Comparison of ENCODE assay signal across 9 mouse cellular contexts in the genomic region with DNA sequence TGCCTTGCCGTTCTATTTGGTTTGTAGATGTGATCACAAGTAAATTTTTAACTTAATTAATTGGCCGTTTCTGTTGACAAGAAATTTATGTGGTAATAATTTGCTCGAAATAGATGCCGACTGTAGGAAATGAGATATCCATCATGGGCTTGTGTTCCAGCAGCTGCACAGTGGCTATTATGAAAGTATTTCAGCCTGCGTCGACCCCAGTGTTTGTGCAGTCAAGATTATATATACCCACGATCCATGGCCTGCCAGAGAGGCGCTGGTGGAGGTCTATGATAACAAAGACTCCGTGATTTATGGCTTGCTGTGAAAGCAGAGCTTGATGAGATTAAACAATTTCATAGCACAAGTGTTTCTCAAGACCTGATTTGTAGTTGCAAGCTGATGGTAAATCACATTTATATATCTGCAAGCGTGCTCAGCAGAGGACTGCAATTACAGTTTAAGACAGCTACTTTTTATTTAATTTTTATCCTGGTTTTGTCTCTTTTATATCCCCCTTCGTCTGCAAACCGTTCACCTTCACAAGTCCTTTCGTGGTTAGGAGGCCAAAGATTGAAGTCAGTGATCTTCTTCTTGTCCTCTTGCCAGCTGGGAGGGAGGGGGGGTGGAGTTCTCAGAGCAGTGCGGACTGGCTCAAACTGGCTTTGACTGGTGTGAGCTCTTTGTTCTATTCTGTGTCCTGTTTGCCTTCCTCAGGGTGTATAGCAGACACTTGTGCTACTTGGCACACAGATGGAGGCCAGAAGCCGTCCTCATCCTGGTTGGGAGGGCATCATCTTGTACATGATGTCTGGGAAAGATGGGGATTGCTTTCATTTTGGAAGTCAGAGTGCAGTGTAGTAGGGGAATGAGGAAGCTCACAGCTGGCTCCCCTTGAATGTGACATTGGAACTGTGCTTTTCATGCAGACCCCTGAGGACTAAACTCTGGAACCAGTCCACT.
DNase-seq lines count a peak whose midpoint lies in the region; ATAC-seq and TF ChIP-seq lines count a peak whose summit lies in the region.
"Had no signal": no experiment of that assay in that cellular context is flagged by ENCODE, and none has a peak within 500 bp of the region (broad histone marks: within the 10 kb centered on the region; RNA-seq: fewer than 3 reads in every experiment).

No protein-coding gene starts in this region.

- no peak for TF ChIP-seq POLR2A in limb, embryonic 14.5 days (IDR thresholded peaks at IDR 0.05; ENCODE audit: borderline replicate concordance, extremely low read depth, insufficient read depth, insufficient read length)

- no peak overlapping the region for H3K4me2 ChIP-seq in hindbrain, embryonic 13.5 days
- H3K4me2 ChIP-seq in limb, embryonic 14.5 days (replicated peaks; ENCODE audit: low read depth, low read length, severe bottlenecking): no peak overlapping the region
- H3K4me2 ChIP-seq in stomach, embryonic 14.5 days (replicated peaks; ENCODE audit: low read depth, low read length): peak overlapping the region; percentile 20
- H3K4me2 ChIP-seq: liver, embryonic 13.5 days had no signal

- 0 out of 2 replicates have a peak overlapping the region, but pooled peaks have one; percentile 14 for H3K9ac ChIP-seq in hindbrain, embryonic 13.5 days
- 0 out of 2 replicates have a peak overlapping the region, but pooled peaks have one; percentile 9 for H3K9ac ChIP-seq in limb, embryonic 14.5 days (ENCODE audit: low read depth, low read length, severe bottlenecking)
- no peak overlapping the region for H3K9ac ChIP-seq in stomach, embryonic 14.5 days (replicated peaks; ENCODE audit: low read depth, low read length)
- H3K9ac ChIP-seq: liver, embryonic 13.5 days had no signal

- 24% methylated on average over 15 of the region's 15 CpGs for WGBS in hindbrain, embryonic 13.5 days
- 18% methylated on average over 15 of the region's 15 CpGs for WGBS in limb, embryonic 14.5 days
- WGBS in stomach, embryonic 14.5 days: 7% methylated on average over 15 of the region's 15 CpGs

- H3K27ac ChIP-seq in hindbrain, embryonic 13.5 days: peak overlapping the region; percentile 81
- H3K27ac ChIP-seq in limb, embryonic 14.5 days (replicated peaks; ENCODE audit: low read depth, low read length): no peak overlapping the region
- H3K27ac ChIP-seq in stomach, embryonic 14.5 days (ENCODE audit: low read length): peak overlapping the region; percentile 85
- H3K27ac ChIP-seq in layer of hippocampus, adult 2 months: no peak overlapping the region
- H3K27ac ChIP-seq: liver, embryonic 13.5 days had no signal

- no peak overlapping the region for H3K4me3 ChIP-seq in hindbrain, embryonic 13.5 days
- no peak overlapping the region for H3K4me3 ChIP-seq in limb, embryonic 14.5 days (replicated peaks; ENCODE audit: low read length)
- H3K4me3 ChIP-seq in stomach, embryonic 14.5 days (ENCODE audit: low read depth, low read length): no peak overlapping the region
- no peak overlapping the region for H3K4me3 ChIP-seq in layer of hippocampus, adult 2 months
- H3K4me3 ChIP-seq: liver, embryonic 13.5 days had no signal

- H3K9me3 ChIP-seq in hindbrain, embryonic 13.5 days: no peaks in the 10 kb centered on the region
- no peaks in the 10 kb centered on the region for H3K9me3 ChIP-seq in limb, embryonic 14.5 days (ENCODE audit: control insufficient read depth, low read length)
- H3K9me3 ChIP-seq in stomach, embryonic 14.5 days (ENCODE audit: control insufficient read depth, low read depth, low read length): no peaks in the 10 kb centered on the region
- H3K9me3 ChIP-seq: liver, embryonic 13.5 days had no signal

- peak; percentile 79 for ATAC-seq in hindbrain, embryonic 13.5 days (ENCODE audit: low FRiP score)
- ATAC-seq in limb, embryonic 14.5 days (ENCODE audit: low FRiP score, low read depth): peak; percentile 82
- ATAC-seq in stomach, embryonic 14.5 days (ENCODE audit: insufficient number of reproducible peaks, insufficient read depth, low FRiP score, low read depth): peak; percentile 82

- DNase-seq in urinary bladder, postnatal 14 days (ENCODE audit: low spot score): peak; percentile 45
- no peak for DNase-seq in urinary bladder, adult 2 months (ENCODE audit: low spot score)
- DNase-seq in limb, embryonic 14.5 days (ENCODE audit: low spot score): peak; percentile 73
- no peak for DNase-seq in layer of hippocampus, adult 2 months (ENCODE audit: low spot score in 2 of 2)
- DNase-seq in layer of hippocampus, adult 8-10 months (ENCODE audit: low spot score in 2 of 2): no peak
- DNase-seq in adrenal gland, postnatal 36 days: no peak
- DNase-seq: liver, embryonic 13.5 days had no signal

- H3K27me3 ChIP-seq in hindbrain, embryonic 13.5 days: no peaks in the 10 kb centered on the region
- no peaks in the 10 kb centered on the region for H3K27me3 ChIP-seq in limb, embryonic 14.5 days (ENCODE audit: control insufficient read depth, insufficient read depth, low read length)
- no peaks in the 10 kb centered on the region for H3K27me3 ChIP-seq in stomach, embryonic 14.5 days (ENCODE audit: control insufficient read depth, insufficient read depth, low read length)
- H3K27me3 ChIP-seq: liver, embryonic 13.5 days had no signal

- no peaks in the 10 kb centered on the region for H3K36me3 ChIP-seq in hindbrain, embryonic 13.5 days
- no peaks in the 10 kb centered on the region for H3K36me3 ChIP-seq in limb, embryonic 14.5 days (ENCODE audit: control insufficient read depth, insufficient read depth, low read length)
- H3K36me3 ChIP-seq in stomach, embryonic 14.5 days (ENCODE audit: control insufficient read depth, insufficient read depth, low read length): no peaks in the 10 kb centered on the region
- H3K36me3 ChIP-seq: liver, embryonic 13.5 days had no signal

- no peak for TF ChIP-seq CTCF in layer of hippocampus, adult 2 months (conservative IDR thresholded peaks at IDR 0.05)

- peaks cover 18% of the 10 kb centered on the region for H3K4me1 ChIP-seq in hindbrain, embryonic 13.5 days (replicated peaks)
- peaks cover 17% of the 10 kb centered on the region for H3K4me1 ChIP-seq in limb, embryonic 14.5 days (ENCODE audit: control insufficient read depth, insufficient read depth, low read length)
- H3K4me1 ChIP-seq in stomach, embryonic 14.5 days (ENCODE audit: control insufficient read depth, insufficient read depth, low read length): peaks cover 22% of the 10 kb centered on the region; the same call in 1 of the 2 replicates
- H3K4me1 ChIP-seq: liver, embryonic 13.5 days had no signal

Comparison
In these comparisons a context has a peak if more than half of its experiments do, and no peak if none do; other contexts are left out.
1. DNase-seq: peak in urinary bladder, postnatal 14 days (single experiment) and limb, embryonic 14.5 days (single experiment); none in urinary bladder, adult 2 months (single experiment), layer of hippocampus, adult 2 months (0 of 2), layer of hippocampus, adult 8-10 months (0 of 2) and adrenal gland, postnatal 36 days (0 of 2).
2. H3K27ac ChIP-seq: peak in hindbrain, embryonic 13.5 days (single experiment) and stomach, embryonic 14.5 days (single experiment); none in limb, embryonic 14.5 days (single experiment) and layer of hippocampus, adult 2 months (single experiment).
3. Peak in every context shown above with its lines, with median percentiles within 50 percentile points of each other: ATAC-seq.